Mouse (Mus musculus) G1E (cell line): ENCODE results near the gene Cacna2d2. TPM values are rescaled to one million over a fixed set of nuclear protein-coding genes. Genes with fewer than 3 reads are reported as not detected.

Source experiments
- ATAC-seq: 2 replicates; pipeline ENCODE4 v1.8.0; 2016; ENCODE audit warnings: mild to moderate bottlenecking; ENCODE audit not compliant: insufficient number of reproducible peaks, poor library complexity, low FRiP score, severe bottlenecking; ENCODE audit errors: extremely low read depth
- DNase-seq: peaks from one replicate; pipeline ENCODE4 v3.0.0; 2012; ENCODE audit warnings: low spot score
- H3K27me3 ChIP-seq: 2 replicates; pipeline ENCODE4 v1.6.1; 2012; ENCODE audit warnings: mild to moderate bottlenecking, low read length, inconsistent platforms; ENCODE audit not compliant: insufficient read depth
- H3K36me3 ChIP-seq: replicated peaks from 2 replicates; pipeline ENCODE3; 2012; ENCODE audit warnings: mild to moderate bottlenecking, inconsistent platforms
- H3K4me1 ChIP-seq: 2 replicates; pipeline ENCODE4 v1.6.1; 2012; ENCODE audit warnings: low read depth, low read length, inconsistent platforms, mixed read lengths; ENCODE audit not compliant: insufficient read depth
- H3K4me3 ChIP-seq: 2 replicates; pipeline ENCODE4 v1.5.1; 2012; ENCODE audit warnings: low read depth, mild to moderate bottlenecking, inconsistent platforms, low read length, moderate library complexity, mixed read lengths
- H3K9me3 ChIP-seq: replicated peaks from 2 replicates; pipeline ENCODE4 v1.6.1; 2012; ENCODE audit warnings: inconsistent platforms
- CTCF ChIP-seq: IDR thresholded peaks from 2 replicates; pipeline ENCODE4 v1.5.1; 2012; ENCODE audit warnings: low read depth, low read length, inconsistent platforms, mixed read lengths
- GATA1 ChIP-seq: IDR thresholded peaks from 2 replicates; pipeline ENCODE4 v1.6.1; 2012; ENCODE audit warnings: borderline replicate concordance, low read length, inconsistent platforms, mixed read lengths
- GATA2 ChIP-seq: IDR thresholded peaks from 2 replicates; pipeline ENCODE4 v1.6.1; 2012; ENCODE audit warnings: low read depth, low read length, inconsistent platforms, borderline replicate concordance
- POLR2AphosphoS5 ChIP-seq: IDR thresholded peaks from 2 replicates; pipeline ENCODE4 v1.6.1; 2012; ENCODE audit warnings: low read depth, low read length, inconsistent platforms; ENCODE audit not compliant: insufficient replicate concordance
- TAL1 ChIP-seq: conservative IDR thresholded peaks from 2 replicates; pipeline ENCODE4 v1.6.1; 2012; ENCODE audit warnings: low read depth, low read length, inconsistent platforms, mixed read lengths
- polyA plus RNA-seq: library from polyadenylated mRNA; stranded (reverse); fragments of >175 nt; gene quantifications from 2 replicates; pipeline ENCODE4 v1.2.3, GENCODE M21; 2012
- total RNA-seq, 2 experiments: library from RNA; stranded (forward) in 1 of 2; stranded (reverse) in 1 of 2; fragments of 200-1000 nt in 1 of 2; fragments of >200 nt in 1 of 2; fragmentation: Nextera tagmentation in 1 of 2; gene quantifications; 2 replicates each; pipeline ENCODE4 v1.2.3; 2014 to 2017

Cacna2d2 gene
- total and polyA plus RNA-seq, 3 experiments, result 0.05 to 0.09 TPM; not detected in 1

- no peak for TF ChIP-seq TAL1
- peak overlapping the region; percentile 73 for H3K4me3 ChIP-seq
- no peak for ATAC-seq
- DNase-seq, result no peak
- peaks cover 21% of the 10 kb centered on the region for H3K36me3 ChIP-seq
- no peaks in the 10 kb centered on the region for H3K9me3 ChIP-seq
- peaks cover 5% of the 10 kb centered on the region; the same call in 1 of the 2 replicates for H3K27me3 ChIP-seq
- peaks cover 69% of the 10 kb centered on the region for H3K4me1 ChIP-seq
Measured at GRCm38 (mm10) chr9:107551890-107552355, 152.5 kb downstream of the Cacna2d2 start.

DNA sequence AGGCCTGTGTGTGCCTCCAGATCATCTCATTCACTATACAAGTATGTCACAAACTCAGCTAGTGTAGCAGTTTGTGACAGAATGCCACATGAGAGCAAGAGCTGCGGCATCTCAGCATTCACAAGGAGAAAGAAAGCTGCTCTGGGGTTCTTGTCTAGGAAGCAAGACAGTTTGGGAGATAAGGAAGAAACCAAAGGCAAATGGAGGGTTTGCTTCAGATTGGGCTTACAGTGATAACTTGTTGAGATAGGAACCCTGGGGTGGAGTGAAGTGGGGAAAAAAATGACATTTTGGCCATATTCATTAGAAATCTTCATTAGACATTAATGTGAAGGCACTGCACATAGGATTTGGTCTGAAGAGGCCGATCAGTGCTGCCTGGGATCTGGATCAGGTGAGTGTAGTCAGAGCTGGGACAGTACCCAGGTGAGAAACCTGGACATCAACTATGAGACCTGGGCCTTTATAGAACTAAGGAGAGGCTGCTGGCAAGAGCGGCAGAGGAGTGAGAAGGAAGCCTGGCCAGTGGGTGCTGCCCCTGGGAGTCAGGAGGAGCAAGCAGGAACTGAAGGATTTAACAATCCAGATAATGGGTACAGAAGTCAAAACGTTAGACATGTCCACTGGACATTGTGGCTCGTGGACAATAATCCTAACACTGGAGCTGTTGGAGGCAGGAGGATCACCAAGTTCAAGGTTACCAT, 153.4 kb downstream of the Cacna2d2 start:
- peaks cover 30% of the 10 kb centered on the region for H3K36me3 ChIP-seq
- H3K4me1 ChIP-seq, result peaks cover 69% of the 10 kb centered on the region
- TF ChIP-seq GATA2 (no peak), TAL1 (no peak)
- no peak for ATAC-seq
- no peak for DNase-seq
- H3K4me3 ChIP-seq, result peak overlapping the region; percentile 82; the same call in 1 of the 2 replicates
- H3K9me3 ChIP-seq, result no peaks in the 10 kb centered on the region
- peaks cover 5% of the 10 kb centered on the region; the same call in 1 of the 2 replicates for H3K27me3 ChIP-seq

GRCm38 (mm10) chr9:107553541-107554318, 154.3 kb downstream of the Cacna2d2 start:
- DNase-seq, result no peak
- peak overlapping the region; percentile 82 for H3K4me3 ChIP-seq
- TF ChIP-seq CTCF, result no peak
- no peak for TF ChIP-seq POLR2AphosphoS5
- no peak for TF ChIP-seq GATA2
- TF ChIP-seq GATA1, result no peak
- TF ChIP-seq TAL1, result no peak
- H3K36me3 ChIP-seq, result peaks cover 39% of the 10 kb centered on the region
- ATAC-seq, result no peak
- H3K4me1 ChIP-seq, result peaks cover 62% of the 10 kb centered on the region
- no peaks in the 10 kb centered on the region for H3K9me3 ChIP-seq
- peaks cover 5% of the 10 kb centered on the region; the same call in 1 of the 2 replicates for H3K27me3 ChIP-seq

- DNase-seq, result peak; percentile 98
- TF ChIP-seq TAL1, result no peak
- TF ChIP-seq POLR2AphosphoS5, result no peak
- TF ChIP-seq GATA2, result no peak
- TF ChIP-seq GATA1, result no peak
- TF ChIP-seq CTCF, result no peak
- peaks cover 61% of the 10 kb centered on the region for H3K4me1 ChIP-seq
Measured at GRCm38 (mm10) chr9:107554319-107554825, 155.0 kb downstream of the Cacna2d2 start.

GRCm38 (mm10) chr9:107555031-107555457, 155.6 kb downstream of the Cacna2d2 start:
- Histone ChIP-seq H3K4me3 (peak overlapping the region; percentile 82), H3K36me3 (peaks cover 52% of the 10 kb centered on the region), H3K27me3 (peaks cover 5% of the 10 kb centered on the region; the same call in 1 of the 2 replicates), H3K9me3 (no peaks in the 10 kb centered on the region), H3K4me1 (peaks cover 60% of the 10 kb centered on the region)
- TF ChIP-seq POLR2AphosphoS5 (no peak), TAL1 (no peak)
- DNase-seq (peak; percentile 65), ATAC-seq (no peak)

More at GRCm38 (mm10) chr9:107554319-107554825, 155.0 kb downstream of the Cacna2d2 start:
- peak overlapping the region; percentile 82 for H3K4me3 ChIP-seq
- peak; percentile 94 for ATAC-seq
- H3K9me3 ChIP-seq, result no peaks in the 10 kb centered on the region
- H3K27me3 ChIP-seq, result peaks cover 5% of the 10 kb centered on the region; the same call in 1 of the 2 replicates
- peaks cover 45% of the 10 kb centered on the region for H3K36me3 ChIP-seq

DNA sequence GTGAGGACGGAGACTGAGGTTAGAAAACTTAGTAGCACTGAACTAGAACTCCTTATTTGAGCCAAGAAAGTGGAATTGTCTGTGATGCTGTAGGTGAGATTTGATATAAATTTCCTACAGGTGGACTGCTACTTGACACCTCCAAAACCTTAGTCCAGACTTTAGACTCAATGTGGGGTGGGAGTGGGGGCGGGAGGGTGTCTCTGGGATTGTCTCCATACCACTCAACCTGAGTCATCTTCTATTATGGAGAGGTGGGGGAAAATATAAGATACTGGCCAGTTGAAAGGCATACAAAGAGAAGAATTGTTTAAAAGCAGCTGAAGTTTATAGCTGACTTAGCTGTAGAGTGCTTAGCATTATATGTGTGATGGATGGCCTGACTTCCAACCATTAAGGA, 156.3 kb downstream of the Cacna2d2 start:
- TF ChIP-seq CTCF (no peak), POLR2AphosphoS5 (no peak), TAL1 (no peak), GATA1 (no peak), GATA2 (no peak)
- no peaks in the 10 kb centered on the region for H3K9me3 ChIP-seq
- peak overlapping the region; percentile 82 for H3K4me3 ChIP-seq
- no peak for DNase-seq
- peaks cover 55% of the 10 kb centered on the region for H3K36me3 ChIP-seq
- ATAC-seq, result no peak
- peaks cover 54% of the 10 kb centered on the region for H3K4me1 ChIP-seq
- H3K27me3 ChIP-seq, result peaks cover 5% of the 10 kb centered on the region; the same call in 1 of the 2 replicates
